18 mouse cellular contexts compared by ENCODE assay signal in the genomic region with DNA sequence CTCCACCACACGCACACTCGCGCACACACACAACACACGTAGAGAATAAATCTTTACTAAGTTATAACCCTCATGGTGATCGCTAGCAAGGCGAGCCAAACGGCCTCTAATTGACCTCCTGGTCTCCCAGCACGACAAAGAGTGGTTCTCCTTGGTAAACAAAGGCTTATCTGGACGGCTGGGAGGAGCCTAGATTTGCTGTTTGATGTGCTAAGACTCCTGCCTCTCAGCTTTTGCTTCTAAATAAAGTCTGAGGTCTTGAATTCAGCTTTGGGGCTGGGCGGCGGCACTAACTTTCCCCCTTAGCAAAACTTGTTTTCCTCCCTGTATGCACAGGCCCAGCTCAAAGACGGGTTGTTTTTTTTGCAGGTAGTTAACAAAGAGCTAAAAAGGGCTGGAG. TPM values are rescaled to one million over a fixed set of nuclear protein-coding genes. Genes with fewer than 3 reads are reported as not detected.
DNase-seq lines count a peak whose midpoint lies in the region; ATAC-seq and TF ChIP-seq lines count a peak whose summit lies in the region.
"Had no signal": no experiment of that assay in that cellular context is flagged by ENCODE, and none has a peak within 500 bp of the region (broad histone marks: within the 10 kb centered on the region; RNA-seq: fewer than 3 reads in every experiment).

No protein-coding gene starts in this region.

- intact Hi-C loops in heart, adult 2 months (cut with DNase I): no loop called here
- intact Hi-C loops in heart, postnatal 10 days (cut with DNase I): no loop called here
- intact Hi-C loops in left cerebral cortex, postnatal 14 days (cut with DNase I): no loop called here

- H3K4me2 ChIP-seq in midbrain, embryonic 11.5 days: no peak overlapping the region
- no peak overlapping the region for H3K4me2 ChIP-seq in midbrain, postnatal 0 days (ENCODE audit: low read depth, low read length, poor library complexity, severe bottlenecking)
- no peak overlapping the region for H3K4me2 ChIP-seq in lung, embryonic 16.5 days (ENCODE audit: low read depth, low read length)
- H3K4me2 ChIP-seq: liver, embryonic 12.5 days had no signal

- H3K4me1 ChIP-seq in heart, adult 2 months (ENCODE audit: control insufficient read depth, insufficient read depth, low read length): peaks cover 3% of the 10 kb centered on the region
- peaks cover 9% of the 10 kb centered on the region for H3K4me1 ChIP-seq in midbrain, embryonic 11.5 days (ENCODE audit: control insufficient read depth, insufficient read depth, low read length)
- H3K4me1 ChIP-seq in midbrain, postnatal 0 days (ENCODE audit: insufficient read depth, low read length): no peaks in the 10 kb centered on the region
- H3K4me1 ChIP-seq in lung, embryonic 16.5 days (replicated peaks; ENCODE audit: control insufficient read depth, insufficient read depth, low read length): no peaks in the 10 kb centered on the region; the same call in 1 of the 2 replicates

- H3K4me3 ChIP-seq in heart, adult 2 months: no peak overlapping the region
- H3K4me3 ChIP-seq in midbrain, embryonic 11.5 days (ENCODE audit: low read depth, low read length): no peak overlapping the region
- H3K4me3 ChIP-seq in midbrain, postnatal 0 days (ENCODE audit: low read depth, low read length): no peak overlapping the region
- no peak overlapping the region for H3K4me3 ChIP-seq in lung, embryonic 16.5 days (ENCODE audit: low read length)
- H3K4me3 ChIP-seq: limb, embryonic 10.5 days; liver, embryonic 12.5 days; megakaryocyte, embryonic 14.5 days had no signal

- no peak overlapping the region for H3K9ac ChIP-seq in heart, adult 2 months (ENCODE audit: low read depth, low read length)
- H3K9ac ChIP-seq in midbrain, embryonic 11.5 days (ENCODE audit: low read length): no peak overlapping the region
- H3K9ac ChIP-seq in midbrain, postnatal 0 days (replicated peaks; ENCODE audit: low read length, poor library complexity, severe bottlenecking): no peak overlapping the region
- no peak overlapping the region for H3K9ac ChIP-seq in lung, embryonic 16.5 days (ENCODE audit: low read length)
- H3K9ac ChIP-seq: liver, embryonic 12.5 days had no signal

- TF ChIP-seq POLR2A in heart, adult 2 months (IDR thresholded peaks at IDR 0.05; ENCODE audit: insufficient read depth, low read depth, low read length): peak; percentile 36; the same call in 1 of the 2 replicates

- DNase-seq in heart, adult 2 months: no peak
- no peak for DNase-seq in heart, postnatal 10 days
- DNase-seq in midbrain, embryonic 11.5 days (ENCODE audit: low spot score, missing footprints): peak; percentile 90
- no peak for DNase-seq in midbrain, postnatal 0 days (ENCODE audit: low spot score)
- DNase-seq in yolk sac, embryonic 10.5 days (ENCODE audit: low spot score): peak; percentile 68
- DNase-seq in spleen, postnatal 14 days (ENCODE audit: low spot score in 2 of 2): no peak
- DNase-seq in left cerebral cortex, postnatal 14 days (ENCODE audit: low spot score in 2 of 2): no peak
- DNase-seq: adrenal gland, postnatal 25 days; cerebellum, postnatal 25 days; heart, adult 18-20 months; kidney, adult 9 months had no signal

- no peak for TF ChIP-seq CTCF in heart, adult 2 months (IDR thresholded peaks at IDR 0.05)
- TF ChIP-seq CTCF in midbrain, postnatal 0 days (IDR thresholded peaks at IDR 0.05): no peak

- H3K27ac ChIP-seq in heart, adult 2 months: peak overlapping the region; percentile 67
- no peak overlapping the region for H3K27ac ChIP-seq in midbrain, embryonic 11.5 days (ENCODE audit: low read depth, low read length)
- H3K27ac ChIP-seq in midbrain, postnatal 0 days (ENCODE audit: low read depth, low read length): no peak overlapping the region
- no peak overlapping the region for H3K27ac ChIP-seq in lung, embryonic 16.5 days (ENCODE audit: low read length)
- H3K27ac ChIP-seq: limb, embryonic 10.5 days; liver, embryonic 12.5 days had no signal

- ATAC-seq in midbrain, embryonic 11.5 days (ENCODE audit: low FRiP score): no peak
- no peak for ATAC-seq in midbrain, postnatal 0 days (ENCODE audit: low FRiP score)
- ATAC-seq in lung, embryonic 16.5 days (ENCODE audit: low read depth): peak; percentile 49; the same call in 1 of the 2 replicates
- ATAC-seq: forebrain, embryonic 16.5 days; hindbrain, embryonic 16.5 days; liver, embryonic 12.5 days had no signal

- H3K36me3 ChIP-seq in heart, adult 2 months (ENCODE audit: control insufficient read depth, insufficient read depth, low read length): no peaks in the 10 kb centered on the region
- H3K36me3 ChIP-seq in midbrain, embryonic 11.5 days (ENCODE audit: control insufficient read depth, insufficient read depth, low read length): no peaks in the 10 kb centered on the region
- H3K36me3 ChIP-seq in midbrain, postnatal 0 days (ENCODE audit: insufficient read depth, low read length): no peaks in the 10 kb centered on the region
- no peaks in the 10 kb centered on the region for H3K36me3 ChIP-seq in lung, embryonic 16.5 days (ENCODE audit: control insufficient read depth, insufficient read depth, low read length)
- H3K36me3 ChIP-seq: limb, embryonic 10.5 days; liver, embryonic 12.5 days had no signal

- no peaks in the 10 kb centered on the region for H3K27me3 ChIP-seq in heart, adult 2 months (ENCODE audit: control insufficient read depth, insufficient read depth, low read length)
- H3K27me3 ChIP-seq in midbrain, embryonic 11.5 days (ENCODE audit: control insufficient read depth, insufficient read depth, low read length): no peaks in the 10 kb centered on the region
- no peaks in the 10 kb centered on the region for H3K27me3 ChIP-seq in midbrain, postnatal 0 days (ENCODE audit: insufficient read depth, low read length)
- H3K27me3 ChIP-seq in lung, embryonic 16.5 days (ENCODE audit: control insufficient read depth, insufficient read depth, low read depth, low read length): peaks cover 3% of the 10 kb centered on the region

- TF ChIP-seq EP300 in heart, adult 2 months (IDR thresholded peaks at IDR 0.05; ENCODE audit: insufficient read depth, low read depth, low read length): no peak

- H3K79me2 ChIP-seq in heart, adult 2 months (replicated peaks; ENCODE audit: control insufficient read depth, insufficient read depth, low read length): no peaks in the 10 kb centered on the region

- H3K9me3 ChIP-seq in midbrain, embryonic 11.5 days (ENCODE audit: control insufficient read depth, low read length): no peaks in the 10 kb centered on the region
- H3K9me3 ChIP-seq in midbrain, postnatal 0 days (ENCODE audit: low read length): no peaks in the 10 kb centered on the region
- no peaks in the 10 kb centered on the region; the same call in 1 of the 2 replicates for H3K9me3 ChIP-seq in lung, embryonic 16.5 days (ENCODE audit: control insufficient read depth, low read length)
- H3K9me3 ChIP-seq: limb, embryonic 10.5 days; liver, embryonic 12.5 days had no signal

- 56% methylated on average over 12 of the region's 12 CpGs for WGBS in heart, adult 2 months
- WGBS in midbrain, embryonic 11.5 days: 13% methylated on average over 12 of the region's 12 CpGs
- 35% methylated on average over 12 of the region's 12 CpGs for WGBS in midbrain, postnatal 0 days
- WGBS in lung, embryonic 16.5 days: 19% methylated on average over 12 of the region's 12 CpGs

RNA-seq across cellular contexts. Expression of a gene that starts 5.0 kb away (rescaled TPM):
- total RNA-seq in heart, adult 2 months (2021): 10 to 100 TPM; 55.6 to 64.8 TPM
- 33.2 and 47.8 TPM in 2 replicates for polyA plus RNA-seq in heart, adult 2 months (2012; rRNA removed)
- total RNA-seq in heart, postnatal 10 days (2021): 10 to 100 TPM; 40.4 to 61.8 TPM
- polyA plus RNA-seq in midbrain, embryonic 11.5 days (2014; fragmentation: Nextera tagmentation; extraction: Ambion mirVana): 23.7 and 24.5 TPM in 2 replicates
- 14.3 and 17.9 TPM in 2 replicates for total RNA-seq in midbrain, postnatal 0 days (2014; rRNA removed)
- polyA plus RNA-seq in midbrain, postnatal 0 days (2015; fragmentation: Nextera tagmentation; extraction: Ambion mirVana): 16.1 and 19.1 TPM in 2 replicates
- polyA plus RNA-seq in lung, embryonic 16.5 days (2015; fragmentation: Nextera tagmentation; extraction: Ambion mirVana): 4.4 and 9.4 TPM in 2 replicates
- total RNA-seq in left cerebral cortex, postnatal 14 days (2021): 1 to 10 TPM; 8.0 to 8.8 TPM
- total RNA-seq: MEL had no signal

Comparison
In these comparisons a context has a peak if more than half of its experiments do, and no peak if none do; other contexts are left out.
1. DNase-seq: peak in midbrain, embryonic 11.5 days (single experiment) and yolk sac, embryonic 10.5 days (single experiment); none in heart, adult 2 months (0 of 2), heart, postnatal 10 days (0 of 2), midbrain, postnatal 0 days (single experiment), spleen, postnatal 14 days (0 of 2) and left cerebral cortex, postnatal 14 days (0 of 2).